In genomic region chr4:115941242-115941820, GRCm38 (mm10) we compare ENCODE assay signal across 31 mouse cellular contexts. TPM values are rescaled to one million over a fixed set of nuclear protein-coding genes. Genes with fewer than 3 reads are reported as not detected.
DNase-seq lines count a peak whose midpoint lies in the region; ATAC-seq lines count a peak whose summit lies in the region.
"Had no signal": no experiment of that assay in that cellular context is flagged by ENCODE, and none has a peak within 500 bp of the region (broad histone marks: within the 10 kb centered on the region; RNA-seq: fewer than 3 reads in every experiment).

No protein-coding gene starts in this region.

- WGBS in midbrain, embryonic 10.5 days: under 1% methylated on average over 9 of the region's 9 CpGs
- WGBS in midbrain, embryonic 15.5 days: 4% methylated on average over 9 of the region's 9 CpGs
- WGBS in midbrain, embryonic 14.5 days: 5% methylated on average over 9 of the region's 9 CpGs

- peak; percentile 73 for DNase-seq in midbrain, embryonic 10.5 days (ENCODE audit: low spot score)
- peak; percentile 55 for DNase-seq in retina, postnatal 1 day
- DNase-seq in retina, embryonic 14.5 days (ENCODE audit: low spot score): no peak
- peak; percentile 69 for DNase-seq in midbrain, embryonic 14.5 days
- DNase-seq in frontal cortex, postnatal 36 days (ENCODE audit: low spot score in 2 of 2): no peak
- DNase-seq: adrenal gland, adult 2 months; adrenal gland, postnatal 14 days; cerebellum, adult 11-12 months; cerebellum, adult 8-10 months; cerebellum, postnatal 10 days; cerebellum, postnatal 36 days; embryo, embryonic 11 days; forebrain, postnatal 0 days; gastrocnemius, postnatal 25 days; heart, adult 18-20 months; heart, postnatal 14 days; heart, postnatal 4 days had no signal

- H3K9me3 ChIP-seq in midbrain, embryonic 10.5 days (replicated peaks): no peaks in the 10 kb centered on the region
- H3K9me3 ChIP-seq in midbrain, embryonic 15.5 days: no peaks in the 10 kb centered on the region
- H3K9me3 ChIP-seq in midbrain, embryonic 14.5 days (ENCODE audit: control insufficient read depth, low read length): no peaks in the 10 kb centered on the region
- H3K9me3 ChIP-seq: embryonic facial prominence, embryonic 10.5 days; embryonic facial prominence, embryonic 13.5 days; forebrain, embryonic 13.5 days; heart, embryonic 12.5 days; heart, embryonic 15.5 days had no signal

- H3K36me3 ChIP-seq in midbrain, embryonic 10.5 days: no peaks in the 10 kb centered on the region
- H3K36me3 ChIP-seq in midbrain, embryonic 15.5 days (replicated peaks): no peaks in the 10 kb centered on the region
- no peaks in the 10 kb centered on the region for H3K36me3 ChIP-seq in midbrain, embryonic 14.5 days (ENCODE audit: control insufficient read depth, insufficient read depth, low read length)
- H3K36me3 ChIP-seq: embryonic facial prominence, embryonic 10.5 days; embryonic facial prominence, embryonic 13.5 days; heart, embryonic 12.5 days; heart, embryonic 15.5 days had no signal

- peak overlapping the region; percentile 78; the same call in 1 of the 2 replicates for H3K4me3 ChIP-seq in midbrain, embryonic 10.5 days
- no peak overlapping the region for H3K4me3 ChIP-seq in midbrain, embryonic 15.5 days
- H3K4me3 ChIP-seq in midbrain, embryonic 14.5 days (replicated peaks; ENCODE audit: low read depth, low read length): no peak overlapping the region
- H3K4me3 ChIP-seq: embryonic facial prominence, embryonic 10.5 days; embryonic facial prominence, embryonic 13.5 days; erythroblast, embryonic 14.5 days; forebrain, embryonic 13.5 days; heart, embryonic 12.5 days; heart, embryonic 15.5 days had no signal

- peaks cover 100% of the 10 kb centered on the region for H3K27me3 ChIP-seq in midbrain, embryonic 10.5 days (ENCODE audit: low read depth, poor library complexity, severe bottlenecking)
- peaks cover 82% of the 10 kb centered on the region for H3K27me3 ChIP-seq in midbrain, embryonic 15.5 days (replicated peaks)
- H3K27me3 ChIP-seq in midbrain, embryonic 14.5 days (ENCODE audit: control insufficient read depth, insufficient read depth, low read length): peaks cover 77% of the 10 kb centered on the region

- peaks cover 95% of the 10 kb centered on the region for H3K4me1 ChIP-seq in midbrain, embryonic 10.5 days
- peaks cover 32% of the 10 kb centered on the region for H3K4me1 ChIP-seq in midbrain, embryonic 15.5 days
- peaks cover 19% of the 10 kb centered on the region for H3K4me1 ChIP-seq in midbrain, embryonic 14.5 days (ENCODE audit: control insufficient read depth, insufficient read depth, low read length)

- no peak overlapping the region for H3K4me2 ChIP-seq in midbrain, embryonic 15.5 days
- no peak overlapping the region for H3K4me2 ChIP-seq in midbrain, embryonic 14.5 days (ENCODE audit: low read length)
- H3K4me2 ChIP-seq: embryonic facial prominence, embryonic 13.5 days; forebrain, embryonic 13.5 days; heart, embryonic 12.5 days; heart, embryonic 15.5 days; hindbrain, embryonic 14.5 days had no signal

- H3K27ac ChIP-seq in midbrain, embryonic 10.5 days (replicated peaks): peak overlapping the region; percentile 89
- H3K27ac ChIP-seq in midbrain, embryonic 15.5 days: no peak overlapping the region
- no peak overlapping the region for H3K27ac ChIP-seq in midbrain, embryonic 14.5 days (replicated peaks; ENCODE audit: low read depth, low read length)
- H3K27ac ChIP-seq: embryonic facial prominence, embryonic 10.5 days; embryonic facial prominence, embryonic 13.5 days; forebrain, embryonic 13.5 days; heart, embryonic 15.5 days; hindbrain, embryonic 14.5 days; hindbrain, postnatal 0 days had no signal

- H3K9ac ChIP-seq in midbrain, embryonic 15.5 days: no peak overlapping the region
- H3K9ac ChIP-seq in midbrain, embryonic 14.5 days (replicated peaks; ENCODE audit: low read length): no peak overlapping the region
- H3K9ac ChIP-seq: embryonic facial prominence, embryonic 13.5 days; forebrain, embryonic 13.5 days; forebrain, postnatal 0 days; heart, embryonic 12.5 days; heart, embryonic 15.5 days; hindbrain, embryonic 14.5 days had no signal

- no peak for ATAC-seq in midbrain, embryonic 15.5 days (replicated peaks)
- no peak for ATAC-seq in midbrain, embryonic 14.5 days (ENCODE audit: low FRiP score, low TSS enrichment)
- ATAC-seq: CD4-positive, CD25-positive, alpha-beta regulatory T cell, adult 4 months; forebrain, embryonic 13.5 days; forebrain, postnatal 0 days; hindbrain, postnatal 0 days had no signal

RNA-seq across cellular contexts. Expression of gene Dmbx1, which starts 1.6 kb away (rescaled TPM):
- 38.5 and 39.4 TPM in 2 replicates for polyA plus RNA-seq in midbrain, embryonic 10.5 days (2016; fragmentation: Nextera tagmentation; extraction: Ambion mirVana)
- polyA plus RNA-seq in midbrain, embryonic 15.5 days (2015; fragmentation: Nextera tagmentation; extraction: Ambion mirVana): 10.9 and 12.7 TPM in 2 replicates
- polyA plus RNA-seq in midbrain, embryonic 14.5 days (2014; fragmentation: Nextera tagmentation; extraction: Ambion mirVana): 8.2 and 8.5 TPM in 2 replicates
- polyA plus RNA-seq: adrenal gland, adult 2 months; CD4-positive, CD25-positive, alpha-beta regulatory T cell, adult 4 months; erythroblast, embryonic 14.5 days; gonadal fat pad, adult 2 months; heart, embryonic 12.5 days had no signal

RNA-seq across cellular contexts. Expression of gene 6430628N08Rik, which starts 50.9 kb away (rescaled TPM):
- 0.21 and 0.30 TPM in 2 replicates for polyA plus RNA-seq in midbrain, embryonic 10.5 days (2016; fragmentation: Nextera tagmentation; extraction: Ambion mirVana)
- polyA plus RNA-seq in midbrain, embryonic 15.5 days (2015; fragmentation: Nextera tagmentation; extraction: Ambion mirVana): 0.27 and 0.28 TPM in 2 replicates
- polyA plus RNA-seq in midbrain, embryonic 14.5 days (2014; fragmentation: Nextera tagmentation; extraction: Ambion mirVana): not detected in 2 replicates
- polyA plus RNA-seq: adrenal gland, adult 2 months; C2C12; CD4-positive, CD25-positive, alpha-beta regulatory T cell, adult 4 months; cortical plate, adult 2 months; embryonic facial prominence, embryonic 13.5 days; erythroblast, embryonic 14.5 days; forebrain, embryonic 13.5 days; heart, embryonic 12.5 days; heart, embryonic 15.5 days; hindbrain, embryonic 11.5 days; hindbrain, embryonic 14.5 days had no signal

RNA-seq across cellular contexts. Expression of gene Kncn, which starts 57.1 kb away (rescaled TPM):
- polyA plus RNA-seq in midbrain, embryonic 10.5 days (2016; fragmentation: Nextera tagmentation; extraction: Ambion mirVana): 0.07 TPM in 1 of 2 replicates, not detected in the other
- polyA plus RNA-seq in midbrain, embryonic 15.5 days (2015; fragmentation: Nextera tagmentation; extraction: Ambion mirVana): 0.17 TPM in 1 of 2 replicates, not detected in the other
- 0.15 and 0.24 TPM in 2 replicates for polyA plus RNA-seq in midbrain, embryonic 14.5 days (2014; fragmentation: Nextera tagmentation; extraction: Ambion mirVana)
- polyA plus RNA-seq: C2C12; CD4-positive, CD25-positive, alpha-beta regulatory T cell, adult 4 months; embryonic facial prominence, embryonic 10.5 days; embryonic facial prominence, embryonic 13.5 days; forebrain, embryonic 13.5 days; gonadal fat pad, adult 2 months; heart, embryonic 12.5 days; heart, embryonic 15.5 days; hindbrain, embryonic 11.5 days had no signal

Comparison
In these comparisons a context has a peak if more than half of its experiments do, and no peak if none do; other contexts are left out.
1. DNase-seq: peak in midbrain, embryonic 10.5 days (single experiment), retina, postnatal 1 day (single experiment) and midbrain, embryonic 14.5 days (single experiment); none in retina, embryonic 14.5 days (single experiment) and frontal cortex, postnatal 36 days (0 of 2).